Mouse (Mus musculus): Measurements from ENCODE around the gene 4930572O03Rik.
"Not testable (repeated sequence)": the region's sequence is repeated elsewhere in the genome, so short reads cannot be mapped to it uniquely, and the experiment has no call there.

- TF ChIP-seq CTCF (IDR thresholded peaks at IDR 0.05; ENCODE audit: low read depth, low read length); POLR2A (IDR thresholded peaks at IDR 0.05; ENCODE audit: borderline replicate concordance, low read depth, low read length): not testable (repeated sequence)
Measured at GRCm38 (mm10) chr5:15678907-15679306, 22.0 kb upstream of the 4930572O03Rik start.

Measured in bone marrow macrophage, adult 2 months (primary cell).